Mouse (Mus musculus): ENCODE measurements at regions not wholly inside any gene's neighbourhood (a gene's known extent, or its start where the extent isn't known, plus 50 kb on each side); places are given as distances from the start of the nearest gene placed in this dataset.

GRCm38 (mm10) chr2:137706528-137706988, 549.8 kb upstream of the Btbd3 start:
- no peak for DNase-seq (ENCODE audit: low spot score)
- peak overlapping the region; percentile 32 for H3K4me3 ChIP-seq
- H3K36me3 ChIP-seq: no peaks in the 10 kb centered on the region
- peak overlapping the region; percentile 62 for H3K27ac ChIP-seq
- WGBS: 6% methylated on average over 4 of the region's 4 CpGs
- H3K27me3 ChIP-seq (ENCODE audit: insufficient read depth, poor library complexity, severe bottlenecking): no peaks in the 10 kb centered on the region
- H3K9me3 ChIP-seq: no peaks in the 10 kb centered on the region
- peaks cover 9% of the 10 kb centered on the region for H3K4me1 ChIP-seq

- H3K27me3 ChIP-seq (ENCODE audit: insufficient read depth, poor library complexity, severe bottlenecking): no peaks in the 10 kb centered on the region
- H3K4me3 ChIP-seq: peak overlapping the region; percentile 32; the same call in 1 of the 2 replicates
- DNase-seq (ENCODE audit: low spot score): no peak
- H3K27ac ChIP-seq: no peak overlapping the region
- H3K36me3 ChIP-seq: no peaks in the 10 kb centered on the region
- peaks cover 9% of the 10 kb centered on the region for H3K4me1 ChIP-seq
- WGBS: 41% methylated on average over 14 of the region's 14 CpGs
- no peaks in the 10 kb centered on the region for H3K9me3 ChIP-seq
These were observed 550.5 kb upstream of the Btbd3 start for GRCm38 (mm10) chr2:137705724-137706422.

- no peaks in the 10 kb centered on the region for H3K9me3 ChIP-seq
- no peak for DNase-seq (ENCODE audit: low spot score)
- H3K36me3 ChIP-seq: no peaks in the 10 kb centered on the region
- H3K4me3 ChIP-seq: no peak overlapping the region
- no peaks in the 10 kb centered on the region for H3K27me3 ChIP-seq (ENCODE audit: insufficient read depth, poor library complexity, severe bottlenecking)
- peaks cover 9% of the 10 kb centered on the region for H3K4me1 ChIP-seq
- 49% methylated on average over 12 of the region's 12 CpGs for WGBS
- no peak overlapping the region for H3K27ac ChIP-seq
These were observed 551.2 kb upstream of the Btbd3 start for GRCm38 (mm10) chr2:137704948-137705723.

- Histone ChIP-seq H3K4me3 (no peak overlapping the region), H3K27ac (no peak overlapping the region), H3K4me1 (peaks cover 9% of the 10 kb centered on the region), H3K9me3 (no peaks in the 10 kb centered on the region), H3K27me3 (ENCODE audit: insufficient read depth, poor library complexity, severe bottlenecking) (no peaks in the 10 kb centered on the region), H3K36me3 (no peaks in the 10 kb centered on the region)
- DNase-seq (ENCODE audit: low spot score): no peak
- 59% methylated on average over 6 of the region's 6 CpGs for WGBS
These were observed 551.8 kb upstream of the Btbd3 start for GRCm38 (mm10) chr2:137704565-137704947.

- no peak overlapping the region for H3K27ac ChIP-seq
- peaks cover 9% of the 10 kb centered on the region for H3K4me1 ChIP-seq
- H3K9me3 ChIP-seq: no peaks in the 10 kb centered on the region
- H3K36me3 ChIP-seq: no peaks in the 10 kb centered on the region
- DNase-seq (ENCODE audit: low spot score): no peak
- WGBS: 75% methylated on average over 3 of the region's 3 CpGs
- H3K4me3 ChIP-seq: no peak overlapping the region
- no peaks in the 10 kb centered on the region for H3K27me3 ChIP-seq (ENCODE audit: insufficient read depth, poor library complexity, severe bottlenecking)
These were observed 552.3 kb upstream of the Btbd3 start for GRCm38 (mm10) chr2:137704051-137704450.

GRCm38 (mm10) chr2:137695885-137696284, 560.5 kb upstream of the Btbd3 start:
- Histone ChIP-seq H3K4me1 (0 out of 2 replicates have a peak, but pooled peaks cover under 1% of the 10 kb centered on the region), H3K4me3 (no peak overlapping the region), H3K36me3 (no peaks in the 10 kb centered on the region), H3K9me3 (no peaks in the 10 kb centered on the region), H3K27me3 (ENCODE audit: insufficient read depth, poor library complexity, severe bottlenecking) (no peaks in the 10 kb centered on the region), H3K27ac (no peak overlapping the region)
- 79% methylated on average over 5 of the region's 5 CpGs for WGBS
- no peak for DNase-seq (ENCODE audit: low spot score)

GRCm38 (mm10) chr2:137694020-137694419, 562.3 kb upstream of the Btbd3 start:
- WGBS: 77% methylated on average over 3 of the region's 3 CpGs
- no peak overlapping the region for H3K27ac ChIP-seq
- H3K9me3 ChIP-seq: no peaks in the 10 kb centered on the region
- no peak for DNase-seq (ENCODE audit: low spot score)
- H3K4me1 ChIP-seq: 0 out of 2 replicates have a peak, but pooled peaks cover 4% of the 10 kb centered on the region
- no peaks in the 10 kb centered on the region for H3K27me3 ChIP-seq (ENCODE audit: insufficient read depth, poor library complexity, severe bottlenecking)
- H3K36me3 ChIP-seq: no peaks in the 10 kb centered on the region
- no peak overlapping the region for H3K4me3 ChIP-seq

- WGBS: 66% methylated on average over 11 of the region's 11 CpGs
These were observed 569.2 kb upstream of the Btbd3 start for GRCm38 (mm10) chr2:137687208-137687607.

GRCm38 (mm10) chr2:137686735-137687134, 569.6 kb upstream of the Btbd3 start:
- Histone ChIP-seq H3K4me3 (no peak overlapping the region), H3K27ac (peak overlapping the region; percentile 70; the same call in 1 of the 2 replicates), H3K4me1 (peaks cover 30% of the 10 kb centered on the region), H3K27me3 (ENCODE audit: insufficient read depth, poor library complexity, severe bottlenecking) (no peaks in the 10 kb centered on the region), H3K36me3 (no peaks in the 10 kb centered on the region), H3K9me3 (0 out of 2 replicates have a peak, but pooled peaks cover 2% of the 10 kb centered on the region)
- no peak for DNase-seq (ENCODE audit: low spot score)
- 52% methylated on average over 4 of the region's 4 CpGs for WGBS

More at GRCm38 (mm10) chr2:137687208-137687607, 569.2 kb upstream of the Btbd3 start:
- H3K36me3 ChIP-seq: no peaks in the 10 kb centered on the region
- no peaks in the 10 kb centered on the region for H3K27me3 ChIP-seq (ENCODE audit: insufficient read depth, poor library complexity, severe bottlenecking)
- H3K4me1 ChIP-seq: peaks cover 30% of the 10 kb centered on the region
- DNase-seq (ENCODE audit: low spot score): no peak
- no peak overlapping the region for H3K4me3 ChIP-seq
- peak overlapping the region; percentile 70; the same call in 1 of the 2 replicates for H3K27ac ChIP-seq
- 0 out of 2 replicates have a peak, but pooled peaks cover 1% of the 10 kb centered on the region for H3K9me3 ChIP-seq

GRCm38 (mm10) chr2:137681762-137682161, 565.3 kb upstream of the Jag1 start:
- Histone ChIP-seq H3K36me3 (no peaks in the 10 kb centered on the region), H3K27me3 (ENCODE audit: insufficient read depth, poor library complexity, severe bottlenecking) (no peaks in the 10 kb centered on the region), H3K9me3 (0 out of 2 replicates have a peak, but pooled peaks cover 2% of the 10 kb centered on the region), H3K4me3 (no peak overlapping the region), H3K4me1 (peaks cover 15% of the 10 kb centered on the region), H3K27ac (no peak overlapping the region)
- 95% methylated on average over 1 of the region's 1 CpGs for WGBS
- DNase-seq (ENCODE audit: low spot score): no peak

GRCm38 (mm10) chr2:137663171-137663570, 546.7 kb upstream of the Jag1 start:
- Histone ChIP-seq H3K9me3 (no peaks in the 10 kb centered on the region), H3K4me1 (peaks cover 40% of the 10 kb centered on the region), H3K27ac (peak overlapping the region; percentile 49), H3K4me3 (no peak overlapping the region), H3K36me3 (no peaks in the 10 kb centered on the region), H3K27me3 (ENCODE audit: insufficient read depth, poor library complexity, severe bottlenecking) (no peaks in the 10 kb centered on the region)
- WGBS: 49% methylated on average over 2 of the region's 2 CpGs
- no peak for DNase-seq (ENCODE audit: low spot score)

GRCm38 (mm10) chr2:137662216-137662615, 545.8 kb upstream of the Jag1 start:
- no peaks in the 10 kb centered on the region for H3K9me3 ChIP-seq
- H3K4me3 ChIP-seq: no peak overlapping the region
- DNase-seq (ENCODE audit: low spot score): no peak
- peaks cover 40% of the 10 kb centered on the region for H3K4me1 ChIP-seq
- H3K27me3 ChIP-seq (ENCODE audit: insufficient read depth, poor library complexity, severe bottlenecking): no peaks in the 10 kb centered on the region
- no peaks in the 10 kb centered on the region for H3K36me3 ChIP-seq
- 82% methylated on average over 2 of the region's 2 CpGs for WGBS
- H3K27ac ChIP-seq: no peak overlapping the region; the same call in 1 of the 2 replicates

GRCm38 (mm10) chr2:137660449-137660848, 544.0 kb upstream of the Jag1 start:
- WGBS: 84% methylated on average over 1 of the region's 1 CpGs
- no peaks in the 10 kb centered on the region for H3K9me3 ChIP-seq

More at GRCm38 (mm10) chr2:137660449-137660848, 544.0 kb upstream of the Jag1 start:
- H3K27me3 ChIP-seq (ENCODE audit: insufficient read depth, poor library complexity, severe bottlenecking): no peaks in the 10 kb centered on the region
- H3K4me1 ChIP-seq: peaks cover 39% of the 10 kb centered on the region
- H3K36me3 ChIP-seq: no peaks in the 10 kb centered on the region
- H3K4me3 ChIP-seq: no peak overlapping the region
- H3K27ac ChIP-seq: 0 out of 2 replicates have a peak overlapping the region, but pooled peaks have one; percentile 63
- DNase-seq (ENCODE audit: low spot score): no peak

Data from heart, embryonic 10.5 days (tissue).